Mouse (Mus musculus): ENCODE results near the gene Ajap1. TPM values are rescaled to one million over a fixed set of nuclear protein-coding genes. Genes with fewer than 3 reads are reported as not detected.

Ajap1 gene
- polyA plus RNA-seq, 1 experiment from 2014 or later = 15.4 TPM

DNA sequence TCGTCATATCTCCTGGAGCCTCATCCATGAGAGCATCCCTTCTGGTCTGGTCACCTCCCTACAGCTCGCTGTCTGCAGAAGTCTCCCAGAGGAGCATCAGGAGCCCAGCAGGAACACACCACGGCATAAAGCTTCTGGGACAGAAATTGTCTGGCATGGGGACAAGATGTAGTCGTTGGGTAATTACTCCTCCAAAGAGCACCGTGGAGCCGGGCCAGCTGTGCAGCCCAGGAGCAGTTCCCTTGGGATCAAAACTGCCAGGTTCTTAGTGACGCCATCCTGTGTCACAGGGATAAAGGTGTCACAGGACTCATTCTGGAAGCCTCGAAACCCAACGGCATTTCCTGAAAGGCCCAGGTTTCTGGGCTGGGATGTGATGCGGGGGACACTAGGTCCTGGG lies 40.1 kb downstream of the Ajap1 start:
- no peak for ATAC-seq (ENCODE audit: low FRiP score, low read depth)
- Histone ChIP-seq H3K27me3 (no peaks in the 10 kb centered on the region), H3K9me3 (no peaks in the 10 kb centered on the region), H3K27ac (replicated peaks) (no peak overlapping the region), H3K4me1 (replicated peaks) (peaks cover 36% of the 10 kb centered on the region), H3K9ac (no peak overlapping the region), H3K4me3 (no peak overlapping the region), H3K4me2 (no peak overlapping the region), H3K36me3 (no peaks in the 10 kb centered on the region)
- WGBS = 70% methylated on average over 10 of the region's 10 CpGs

DNA sequence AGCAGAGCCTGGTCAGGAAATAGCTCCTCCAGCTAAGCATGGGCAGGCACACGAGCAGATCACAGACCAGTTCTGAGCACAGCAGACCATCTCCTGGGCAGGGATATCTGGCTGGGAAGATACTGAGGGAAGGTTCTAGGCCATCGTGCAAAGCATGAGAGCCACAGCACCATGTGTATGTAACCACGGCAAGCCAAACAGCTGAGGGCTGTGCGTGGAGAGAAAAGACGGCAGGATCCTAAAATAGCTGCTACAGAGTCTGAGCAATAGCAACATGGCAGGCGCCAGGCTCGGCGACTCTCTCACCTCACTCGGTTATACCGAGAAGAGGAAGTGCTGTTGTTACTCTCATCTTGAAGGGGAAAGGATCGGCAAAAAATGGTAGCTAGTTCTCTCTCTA lies 42.7 kb downstream of the Ajap1 start:
- Histone ChIP-seq H3K4me2 (no peak overlapping the region), H3K4me1 (replicated peaks) (peaks cover 63% of the 10 kb centered on the region), H3K9ac (no peak overlapping the region), H3K9me3 (no peaks in the 10 kb centered on the region), H3K27ac (replicated peaks) (peak overlapping the region; percentile 16; the same call in 1 of the 2 replicates), H3K27me3 (no peaks in the 10 kb centered on the region), H3K4me3 (no peak overlapping the region), H3K36me3 (no peaks in the 10 kb centered on the region)
- no peak for ATAC-seq (ENCODE audit: low FRiP score, low read depth)
- 68% methylated on average over 11 of the region's 11 CpGs for WGBS

DNA sequence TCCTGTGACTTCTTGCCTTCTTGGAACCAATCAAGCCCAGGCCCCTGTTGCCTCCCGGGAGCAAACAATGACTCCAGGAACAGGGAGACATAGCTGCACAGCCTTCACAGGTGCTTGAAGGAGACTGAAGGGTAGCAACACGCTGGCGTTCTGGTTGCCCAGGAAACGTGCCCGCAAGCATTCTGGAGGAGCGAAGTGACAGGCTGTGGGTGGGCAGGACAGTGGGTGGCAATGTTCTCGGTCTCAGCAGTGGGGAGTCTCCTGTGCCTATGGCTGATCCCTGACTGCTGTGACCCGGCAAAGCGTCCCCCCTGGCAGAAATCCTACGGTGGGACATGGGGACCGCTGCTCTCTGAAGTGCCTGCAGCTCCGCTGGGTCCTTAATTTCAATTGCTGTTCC lies 43.6 kb downstream of the Ajap1 start:
- H3K36me3 ChIP-seq = no peaks in the 10 kb centered on the region
- no peak overlapping the region for H3K4me2 ChIP-seq
- 27% methylated on average over 12 of the region's 12 CpGs for WGBS
- 0 out of 2 replicates have a peak overlapping the region, but pooled peaks have one; percentile 16 for H3K9ac ChIP-seq
- peak overlapping the region; percentile 16; the same call in 1 of the 2 replicates for H3K27ac ChIP-seq (replicated peaks)
- no peak for ATAC-seq (ENCODE audit: low FRiP score, low read depth)
- H3K4me1 ChIP-seq (replicated peaks) = peaks cover 66% of the 10 kb centered on the region
- H3K27me3 ChIP-seq = no peaks in the 10 kb centered on the region
- H3K9me3 ChIP-seq = no peaks in the 10 kb centered on the region
- no peak overlapping the region for H3K4me3 ChIP-seq

DNA sequence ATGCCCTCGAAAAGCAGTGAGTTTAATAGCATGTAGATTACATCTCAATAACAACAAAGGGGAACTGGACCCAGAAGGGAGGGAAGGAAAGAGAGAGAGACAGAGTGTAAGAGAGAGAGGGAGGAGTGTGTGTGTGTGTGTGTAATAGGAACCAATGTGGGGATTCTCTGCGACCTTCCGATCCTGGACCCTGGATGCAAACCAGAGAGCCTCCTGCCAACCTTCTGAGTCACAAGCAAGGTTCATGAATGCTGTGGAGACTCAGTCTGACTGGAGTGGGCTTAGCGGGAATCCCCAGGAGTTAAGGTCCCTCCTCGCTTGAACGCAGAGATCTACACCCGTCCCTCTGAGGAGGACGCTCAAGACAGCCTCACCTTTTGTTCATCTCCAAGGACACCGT lies 45.4 kb downstream of the Ajap1 start:
- no peaks in the 10 kb centered on the region for H3K36me3 ChIP-seq
- H3K9me3 ChIP-seq = no peaks in the 10 kb centered on the region
- ATAC-seq (ENCODE audit: low FRiP score, low read depth) = no peak
- no peak overlapping the region for H3K4me3 ChIP-seq
- H3K4me2 ChIP-seq = no peak overlapping the region
- H3K27ac ChIP-seq (replicated peaks) = peak overlapping the region; percentile 51; the same call in 1 of the 2 replicates
- H3K27me3 ChIP-seq = no peaks in the 10 kb centered on the region
- H3K9ac ChIP-seq = no peak overlapping the region
- 59% methylated on average over 9 of the region's 9 CpGs for WGBS
- H3K4me1 ChIP-seq (replicated peaks) = peaks cover 61% of the 10 kb centered on the region

DNA sequence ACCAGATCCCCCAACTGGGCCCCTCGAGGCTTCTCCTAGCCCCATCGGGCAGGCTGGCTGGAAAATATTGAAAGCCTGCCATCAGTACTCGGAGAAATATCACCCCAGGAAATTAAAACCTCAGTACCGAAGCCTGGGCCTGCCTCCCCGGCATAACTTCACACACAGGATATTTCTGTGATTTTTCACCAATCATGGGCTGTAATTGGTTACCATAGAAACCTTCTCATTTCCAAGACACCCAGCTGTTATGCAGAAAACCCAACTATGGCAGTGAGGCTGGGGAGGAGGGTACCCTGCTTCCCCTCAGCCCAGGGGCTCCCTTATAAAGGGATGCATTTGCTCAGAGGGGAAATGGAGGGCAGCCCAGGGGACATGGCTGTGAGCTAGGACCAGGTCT lies 46.7 kb downstream of the Ajap1 start:
- Histone ChIP-seq H3K27me3 (no peaks in the 10 kb centered on the region), H3K4me2 (no peak overlapping the region), H3K9ac (no peak overlapping the region), H3K4me1 (replicated peaks) (peaks cover 61% of the 10 kb centered on the region), H3K27ac (replicated peaks) (peak overlapping the region; percentile 74), H3K4me3 (no peak overlapping the region), H3K9me3 (no peaks in the 10 kb centered on the region), H3K36me3 (no peaks in the 10 kb centered on the region)
- 32% methylated on average over 5 of the region's 5 CpGs for WGBS
- ATAC-seq (ENCODE audit: low FRiP score, low read depth) = peak; percentile 52; the same call in 1 of the 2 replicates

DNA sequence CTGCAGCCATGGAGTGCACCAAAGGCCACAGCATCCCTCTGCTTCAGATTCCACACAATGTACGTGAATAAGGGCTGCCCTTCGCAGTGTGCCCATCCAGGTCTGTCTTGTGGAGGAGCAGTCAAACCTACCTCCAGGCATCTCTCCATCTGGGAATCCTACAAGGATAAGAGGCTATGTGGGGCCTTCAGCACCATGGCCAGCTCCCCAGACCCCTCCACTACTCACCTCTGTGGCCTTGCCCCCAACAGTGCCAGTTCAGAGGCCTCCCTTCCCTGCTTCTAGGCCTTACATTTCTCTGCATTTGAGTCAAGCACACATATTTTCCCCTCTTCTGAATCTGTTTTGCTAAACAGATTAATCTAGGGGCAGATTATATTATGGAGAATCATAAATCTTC lies 52.6 kb downstream of the Ajap1 start:
- H3K9ac ChIP-seq = no peak overlapping the region
- H3K4me2 ChIP-seq = no peak overlapping the region
- H3K4me3 ChIP-seq = no peak overlapping the region
- no peak overlapping the region for H3K27ac ChIP-seq (replicated peaks)
- 85% methylated on average over 2 of the region's 2 CpGs for WGBS
- H3K36me3 ChIP-seq = no peaks in the 10 kb centered on the region
- no peaks in the 10 kb centered on the region for H3K9me3 ChIP-seq
- no peak for ATAC-seq (ENCODE audit: low FRiP score, low read depth)
- no peaks in the 10 kb centered on the region for H3K27me3 ChIP-seq
- H3K4me1 ChIP-seq (replicated peaks) = peaks cover 28% of the 10 kb centered on the region

DNA sequence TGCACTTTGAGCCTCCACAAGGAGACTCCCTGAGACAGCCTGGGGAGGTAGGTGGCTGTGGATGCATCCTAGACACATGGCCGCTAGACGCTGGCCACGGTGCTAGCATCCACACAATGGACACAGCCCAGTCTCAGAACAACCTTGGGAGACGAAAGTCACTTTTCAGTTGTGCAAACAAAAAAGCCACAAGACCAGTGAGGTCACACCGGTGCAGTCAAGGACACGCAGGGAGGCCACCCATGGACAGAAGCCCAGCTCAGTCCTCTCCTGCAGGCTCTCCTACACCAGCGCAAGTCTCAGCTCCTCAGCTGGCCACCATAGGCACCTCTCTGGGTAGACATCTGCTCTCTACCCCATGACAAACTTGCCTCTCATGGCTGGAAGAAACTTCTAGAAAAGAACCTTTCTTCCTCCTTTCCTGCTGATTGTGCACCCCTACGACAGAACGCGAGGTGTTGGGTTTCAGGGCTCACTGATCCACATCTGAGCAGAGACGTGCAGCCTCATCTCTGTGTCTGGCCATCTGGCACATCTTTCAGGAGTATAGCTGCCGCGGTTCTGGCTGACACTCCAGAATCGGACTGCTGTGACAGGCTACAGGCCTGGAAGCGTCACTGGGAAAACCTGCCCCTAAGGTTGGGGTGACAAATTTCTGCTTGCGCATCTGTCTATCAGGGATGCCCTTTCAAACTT lies 56.5 kb downstream of the Ajap1 start:
- Histone ChIP-seq H3K27ac (replicated peaks) (0 out of 2 replicates have a peak overlapping the region, but pooled peaks have one; percentile 17), H3K36me3 (no peaks in the 10 kb centered on the region), H3K27me3 (no peaks in the 10 kb centered on the region), H3K4me1 (replicated peaks) (peaks cover 24% of the 10 kb centered on the region), H3K4me2 (no peak overlapping the region), H3K4me3 (no peak overlapping the region), H3K9ac (no peak overlapping the region), H3K9me3 (no peaks in the 10 kb centered on the region)
- 67% methylated on average over 16 of the region's 16 CpGs for WGBS
- ATAC-seq (ENCODE audit: low FRiP score, low read depth) = no peak

DNA sequence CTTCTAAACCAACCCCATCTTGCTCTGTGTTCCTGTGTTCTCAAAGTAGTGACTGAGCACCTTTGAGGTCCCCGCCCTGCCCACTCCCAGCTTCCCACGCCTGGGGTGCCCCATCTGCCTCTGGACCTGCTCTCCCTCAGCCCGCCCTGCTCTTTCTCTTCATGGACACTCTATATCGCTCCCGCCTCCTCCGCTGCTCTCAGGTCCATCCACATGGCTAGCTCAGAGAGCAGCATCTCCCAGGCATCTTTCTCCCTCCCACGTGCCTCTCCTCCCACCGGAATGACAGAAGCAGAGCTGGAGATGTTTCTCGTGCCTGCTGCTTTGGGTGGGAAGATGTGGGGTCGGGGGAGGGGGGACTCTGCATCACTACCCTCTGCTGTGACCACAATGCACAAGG lies 58.3 kb downstream of the Ajap1 start:
- H3K4me2 ChIP-seq = no peak overlapping the region
- no peaks in the 10 kb centered on the region for H3K36me3 ChIP-seq
- peaks cover 24% of the 10 kb centered on the region for H3K4me1 ChIP-seq (replicated peaks)
- H3K9me3 ChIP-seq = no peaks in the 10 kb centered on the region
- no peak overlapping the region for H3K4me3 ChIP-seq
- H3K27me3 ChIP-seq = no peaks in the 10 kb centered on the region
- no peak for ATAC-seq (ENCODE audit: low FRiP score, low read depth)
- no peak overlapping the region for H3K27ac ChIP-seq (replicated peaks)
- no peak overlapping the region for H3K9ac ChIP-seq
- WGBS = 83% methylated on average over 10 of the region's 10 CpGs

DNA sequence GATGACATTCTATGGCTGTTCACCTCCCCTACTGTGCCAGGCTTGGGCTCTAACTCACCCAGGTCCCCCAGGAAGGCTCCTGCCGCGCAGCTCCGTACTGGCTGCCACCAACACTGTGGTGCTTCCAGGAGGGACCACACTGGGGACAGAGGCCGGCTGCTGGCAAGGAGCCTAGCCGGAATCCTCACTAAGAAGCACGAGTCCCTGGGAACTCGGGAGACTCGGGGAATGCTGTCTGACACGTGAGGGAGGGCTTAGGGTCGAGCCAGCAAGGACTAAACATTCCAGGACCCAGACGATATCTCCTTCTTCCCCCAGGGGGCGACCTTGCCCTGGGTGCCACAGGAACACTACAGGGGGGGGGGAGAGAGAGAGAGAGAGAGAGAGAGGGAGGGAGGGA lies 64.7 kb downstream of the Ajap1 start:
- Histone ChIP-seq H3K9me3 (no peaks in the 10 kb centered on the region), H3K4me2 (peak overlapping the region; percentile 48), H3K4me3 (no peak overlapping the region; the same call in 1 of the 2 replicates), H3K9ac (no peak overlapping the region), H3K27me3 (no peaks in the 10 kb centered on the region), H3K4me1 (replicated peaks) (peaks cover 18% of the 10 kb centered on the region), H3K36me3 (no peaks in the 10 kb centered on the region), H3K27ac (replicated peaks) (no peak overlapping the region)
- 0 out of 2 replicates have a peak, but pooled peaks have one; percentile 37 for ATAC-seq (ENCODE audit: low FRiP score, low read depth)
- WGBS = 3% methylated on average over 11 of the region's 12 CpGs

DNA sequence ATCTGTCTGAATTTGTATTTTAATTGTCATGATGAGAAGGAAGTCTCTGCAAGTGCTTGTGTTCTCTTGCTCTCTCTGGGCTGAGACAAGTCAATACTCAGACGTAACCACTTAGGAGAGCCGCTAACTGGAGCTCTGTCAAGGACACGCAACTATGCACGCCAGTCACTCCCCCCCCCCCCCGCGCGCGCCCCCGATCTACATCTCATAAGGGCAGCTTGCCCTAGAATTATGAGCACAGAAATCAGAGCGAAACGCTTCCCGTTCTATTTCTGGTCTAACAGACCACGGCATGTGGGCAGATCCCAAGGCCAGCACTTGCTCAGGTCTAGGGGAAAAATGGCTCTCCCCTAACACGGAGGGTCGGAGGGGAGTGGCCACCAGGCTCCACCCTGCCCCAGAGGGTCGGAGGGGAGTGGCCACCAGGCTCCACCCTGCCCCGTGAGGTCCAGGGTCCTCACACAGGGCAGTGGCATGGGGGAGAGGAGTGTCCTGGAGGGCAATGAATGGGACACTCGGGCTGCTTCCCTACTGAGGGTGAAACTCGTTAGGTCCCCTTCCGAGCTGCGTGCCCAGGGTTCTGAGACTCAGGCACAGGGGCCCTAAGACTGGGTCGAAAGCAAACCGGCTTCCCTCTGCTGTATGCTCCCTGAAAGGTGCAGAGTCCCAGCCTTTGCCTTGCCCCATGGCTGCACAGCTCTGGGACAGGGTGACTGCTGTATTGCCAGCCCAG lies 65.3 kb downstream of the Ajap1 start:
- no peaks in the 10 kb centered on the region for H3K9me3 ChIP-seq
- H3K4me1 ChIP-seq (replicated peaks) = peaks cover 18% of the 10 kb centered on the region
- peak overlapping the region; percentile 48 for H3K4me2 ChIP-seq
- H3K36me3 ChIP-seq = no peaks in the 10 kb centered on the region
- H3K9ac ChIP-seq = no peak overlapping the region
- H3K27ac ChIP-seq (replicated peaks) = no peak overlapping the region
- WGBS = 4% methylated on average over 23 of the region's 23 CpGs
- H3K4me3 ChIP-seq = peak overlapping the region; percentile 24
- no peaks in the 10 kb centered on the region for H3K27me3 ChIP-seq
- ATAC-seq (ENCODE audit: low FRiP score, low read depth) = peak; percentile 46; the same call in 1 of the 2 replicates

DNA sequence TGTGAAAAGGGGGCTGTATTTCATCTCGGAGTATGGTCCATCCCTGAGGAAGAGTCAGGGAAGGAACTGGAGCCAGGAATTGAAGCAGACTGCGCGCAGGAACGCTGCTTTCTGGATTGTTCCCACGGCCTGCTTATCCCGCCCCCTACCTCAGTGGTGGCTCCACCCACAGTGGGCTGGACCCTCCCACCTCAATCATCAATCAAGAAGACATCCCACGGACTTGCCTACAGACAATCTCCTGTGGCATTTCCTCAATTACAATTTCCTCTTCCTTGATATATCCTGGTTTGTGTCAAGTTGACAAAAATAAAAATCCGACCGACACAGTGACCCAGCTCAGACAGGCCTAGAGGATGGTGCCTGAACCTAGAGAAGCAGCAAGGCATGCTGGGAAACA lies 66.5 kb downstream of the Ajap1 start:
- H3K9ac ChIP-seq = no peak overlapping the region
- H3K36me3 ChIP-seq = no peaks in the 10 kb centered on the region
- H3K4me1 ChIP-seq (replicated peaks) = peaks cover 18% of the 10 kb centered on the region
- H3K9me3 ChIP-seq = no peaks in the 10 kb centered on the region
- no peak for ATAC-seq (ENCODE audit: low FRiP score, low read depth)
- no peak overlapping the region for H3K4me2 ChIP-seq
- H3K27ac ChIP-seq (replicated peaks) = no peak overlapping the region
- 71% methylated on average over 9 of the region's 9 CpGs for WGBS
- H3K27me3 ChIP-seq = no peaks in the 10 kb centered on the region
- H3K4me3 ChIP-seq = no peak overlapping the region

DNA sequence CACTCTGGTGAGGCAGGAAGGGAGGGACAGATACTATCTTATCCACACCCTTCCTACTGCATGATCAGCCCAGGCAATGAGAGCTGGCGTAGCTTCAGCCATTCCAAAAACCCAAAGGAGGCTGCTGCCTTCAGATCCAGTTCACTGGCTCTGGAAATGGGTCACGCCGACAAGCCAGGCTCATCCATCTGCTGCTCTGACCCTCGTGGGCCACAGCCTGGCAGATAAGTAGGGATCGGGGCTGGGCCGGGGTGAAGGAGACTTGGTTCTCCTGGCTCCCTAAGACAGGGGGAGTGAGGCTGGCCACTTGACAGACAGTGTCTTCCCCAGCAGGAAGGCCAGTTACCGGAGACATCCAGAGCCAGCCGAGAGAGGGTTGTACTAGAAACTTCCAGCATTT lies 84.2 kb downstream of the Ajap1 start:
- Histone ChIP-seq H3K4me1 (replicated peaks) (peaks cover 5% of the 10 kb centered on the region; the same call in 1 of the 2 replicates), H3K9ac (no peak overlapping the region), H3K36me3 (no peaks in the 10 kb centered on the region), H3K27ac (replicated peaks) (no peak overlapping the region), H3K4me3 (no peak overlapping the region), H3K9me3 (no peaks in the 10 kb centered on the region), H3K27me3 (no peaks in the 10 kb centered on the region), H3K4me2 (no peak overlapping the region)
- WGBS = 81% methylated on average over 8 of the region's 8 CpGs
- ATAC-seq (ENCODE audit: low FRiP score, low read depth) = no peak
